Comparison of ENCODE assay signal across 8 mouse cellular contexts in genomic region chr7:101288436-101288835, GRCm38 (mm10). TPM values are rescaled to one million over a fixed set of nuclear protein-coding genes. Genes with fewer than 3 reads are reported as not detected.
DNase-seq lines count a peak whose midpoint lies in the region; ATAC-seq lines count a peak whose summit lies in the region.

No protein-coding gene starts in this region.

- no peaks in the 10 kb centered on the region for H3K4me1 ChIP-seq in embryonic facial prominence, embryonic 11.5 days (ENCODE audit: control insufficient read depth, insufficient read depth, low read length)

- H3K4me3 ChIP-seq in embryonic facial prominence, embryonic 11.5 days (ENCODE audit: low read depth, low read length), result no peak overlapping the region

- WGBS in embryonic facial prominence, embryonic 11.5 days, result 36% methylated on average over 4 of the region's 4 CpGs

- ATAC-seq in embryonic facial prominence, embryonic 11.5 days (replicated peaks; ENCODE audit: insufficient number of reproducible peaks, low FRiP score, low TSS enrichment, low read depth), result no peak

- H3K27ac ChIP-seq in embryonic facial prominence, embryonic 11.5 days (replicated peaks; ENCODE audit: low read depth, low read length), result no peak overlapping the region

- no peak overlapping the region for H3K4me2 ChIP-seq in embryonic facial prominence, embryonic 11.5 days (ENCODE audit: low read depth, low read length)

- peak; percentile 58 to 67 for DNase-seq in cerebellum, adult 18-20 months
- no peak for DNase-seq in cerebellum, adult 8-10 months
- peak; percentile 41 to 55 for DNase-seq in left cerebral cortex, postnatal 25 days (ENCODE audit: low spot score in 2 of 2)
- DNase-seq in left cerebral cortex, adult 11 months (ENCODE audit: low spot score), result no peak
- DNase-seq in R1 (ENCODE audit: low read depth, low spot score), result peak; percentile 34
- DNase-seq in embryonic facial prominence, embryonic 11.5 days (ENCODE audit: low spot score), result peak; percentile 62
- DNase-seq in kidney, postnatal 36 days, result peak; percentile 59 to 81
- DNase-seq in retina, embryonic 14.5 days (ENCODE audit: low spot score), result peak; percentile 80

- H3K9ac ChIP-seq in embryonic facial prominence, embryonic 11.5 days (replicated peaks; ENCODE audit: low read length), result no peak overlapping the region

- H3K36me3 ChIP-seq in embryonic facial prominence, embryonic 11.5 days (replicated peaks; ENCODE audit: control insufficient read depth, insufficient read depth, low read depth, low read length), result no peaks in the 10 kb centered on the region

- no peaks in the 10 kb centered on the region for H3K27me3 ChIP-seq in embryonic facial prominence, embryonic 11.5 days (ENCODE audit: control insufficient read depth, insufficient read depth, low read length)

- intact Hi-C loops in left cerebral cortex, postnatal 25 days (cut with DNase I), result loop anchor here (1.0 to 10.0 kb wide), 2 partner anchors 227 to 384 kb away; no protein-coding TSS in a partner anchor

- no peaks in the 10 kb centered on the region for H3K9me3 ChIP-seq in embryonic facial prominence, embryonic 11.5 days (replicated peaks; ENCODE audit: control insufficient read depth, low read length)

RNA-seq across cellular contexts. Expression of gene Atg16l2, which starts 13.6 kb away (rescaled TPM):
- total RNA-seq in left cerebral cortex, postnatal 25 days (2021), result 10 to 100 TPM; 49.9 to 59.4 TPM
- polyA plus RNA-seq in embryonic facial prominence, embryonic 11.5 days (2014; fragmentation: Nextera tagmentation; extraction: Ambion mirVana), result 7.2 and 7.3 TPM in 2 replicates

RNA-seq across cellular contexts. Expression of gene Stard10, which starts 28.4 kb away (rescaled TPM):
- 10 to 100 TPM; 60.4 to 66.1 TPM for total RNA-seq in left cerebral cortex, postnatal 25 days (2021)
- 13.5 and 15.6 TPM in 2 replicates for polyA plus RNA-seq in embryonic facial prominence, embryonic 11.5 days (2014; fragmentation: Nextera tagmentation; extraction: Ambion mirVana)

RNA-seq across cellular contexts. Expression of gene Arap1, which starts 59.4 kb away (rescaled TPM):
- total RNA-seq in left cerebral cortex, postnatal 25 days (2021), result 10 to 100 TPM; 17.9 to 19.9 TPM
- 13.5 and 14.1 TPM in 2 replicates for polyA plus RNA-seq in embryonic facial prominence, embryonic 11.5 days (2014; fragmentation: Nextera tagmentation; extraction: Ambion mirVana)

Comparison
In these comparisons a context has a peak if more than half of its experiments do, and no peak if none do; other contexts are left out.
1. DNase-seq: peak in cerebellum, adult 18-20 months (2 of 2), left cerebral cortex, postnatal 25 days (2 of 2), R1 (single experiment), embryonic facial prominence, embryonic 11.5 days (single experiment), kidney, postnatal 36 days (2 of 2) and retina, embryonic 14.5 days (single experiment); none in cerebellum, adult 8-10 months (single experiment) and left cerebral cortex, adult 11 months (single experiment).